In the genomic region with DNA sequence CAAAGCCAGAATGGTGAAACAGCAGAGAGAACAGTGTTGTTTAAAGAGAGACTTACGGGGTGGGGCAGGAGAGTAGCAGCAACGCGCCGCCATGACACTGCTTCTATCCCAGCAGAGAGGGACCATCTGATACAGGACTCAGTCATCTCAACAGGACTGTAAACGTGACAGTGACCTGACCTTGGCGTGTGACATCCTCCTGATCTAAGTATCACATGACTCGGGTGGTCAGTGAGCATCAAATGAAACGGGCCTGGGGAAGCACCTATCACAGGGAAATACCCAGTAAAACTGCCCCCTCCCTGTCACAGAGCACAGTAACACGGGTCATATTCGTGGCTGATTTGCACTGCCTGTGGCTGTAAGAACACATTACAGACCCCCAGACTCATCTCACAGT, we compare ENCODE assay signal across 19 mouse cellular contexts.
"Had no signal": no experiment of that assay in that cellular context is flagged by ENCODE, and none has a peak within 500 bp of the region (broad histone marks: within the 10 kb centered on the region; RNA-seq: fewer than 3 reads in every experiment).

No protein-coding gene starts in this region.

- H3K4me1 ChIP-seq: liver, embryonic 13.5 days had no signal

- H3K9ac ChIP-seq: heart, embryonic 15.5 days; hindbrain, embryonic 15.5 days; kidney, embryonic 15.5 days; limb, embryonic 12.5 days; liver, embryonic 13.5 days had no signal

- H3K27me3 ChIP-seq: heart, embryonic 15.5 days; hindbrain, embryonic 13.5 days; hindbrain, embryonic 15.5 days; kidney, embryonic 15.5 days; liver, embryonic 13.5 days had no signal

- H3K27ac ChIP-seq: heart, embryonic 15.5 days; hindbrain, embryonic 15.5 days; hindbrain, postnatal 0 days; kidney, postnatal 0 days; left cerebral cortex, adult 2 months; limb, embryonic 12.5 days; liver, embryonic 13.5 days had no signal

- H3K4me3 ChIP-seq: heart, embryonic 13.5 days; heart, embryonic 15.5 days; hindbrain, embryonic 13.5 days; hindbrain, embryonic 15.5 days; kidney, embryonic 15.5 days; left cerebral cortex, adult 2 months; limb, embryonic 10.5 days; limb, embryonic 12.5 days; liver, embryonic 13.5 days had no signal

- H3K9me3 ChIP-seq: heart, embryonic 13.5 days; heart, embryonic 15.5 days; hindbrain, embryonic 13.5 days; hindbrain, embryonic 15.5 days; kidney, embryonic 15.5 days; limb, embryonic 10.5 days; limb, embryonic 12.5 days; liver, embryonic 13.5 days had no signal

- H3K4me2 ChIP-seq: hindbrain, embryonic 13.5 days; hindbrain, embryonic 15.5 days; liver, embryonic 11.5 days; liver, embryonic 13.5 days had no signal

- H3K36me3 ChIP-seq: heart, embryonic 13.5 days; heart, embryonic 15.5 days; hindbrain, embryonic 13.5 days; hindbrain, embryonic 15.5 days; kidney, embryonic 15.5 days; limb, embryonic 10.5 days; limb, embryonic 12.5 days; liver, embryonic 13.5 days had no signal

- DNase-seq: gastrocnemius, postnatal 14 days; gastrocnemius, postnatal 36 days; heart, adult 11 months; kidney, adult 11 months; kidney, adult 2 months; kidney, adult 9 months; layer of hippocampus, adult 9-11 months; liver, embryonic 13.5 days had no signal
